Mouse (Mus musculus) neutrophil, adult 5-6 weeks (primary cell): ENCODE measurements around the gene Pcbp3. TPM values are rescaled to one million over a fixed set of nuclear protein-coding genes. Genes with fewer than 3 reads are reported as not detected.
A peak's percentile ranks its signal among the peaks of the same experiment; 100 is the strongest.

Experiments used
- ATAC-seq: fragments of 151-379, 151-347 bp; 2 replicates; pipeline ENCODE4 v1.8.0; 2017; ENCODE audit warnings: mild to moderate bottlenecking, moderate TSS enrichment; ENCODE audit not compliant: insufficient number of reproducible peaks, poor library complexity, low FRiP score, severe bottlenecking; ENCODE audit errors: extremely low read depth
- total RNA-seq: library from RNA; stranded (forward); fragments of 200-1000 nt; gene quantifications from 2 replicates; pipeline ENCODE4 v1.2.3, GENCODE M21; 2017

Gene Pcbp3
- total RNA-seq, 1 experiment from 2014 or later, result 3.3 TPM

GRCm38 (mm10) chr10:76816436-76816835 lies 145.3 kb downstream of the Pcbp3 start:
- ATAC-seq, result no peak

- no peak for ATAC-seq
Observed at GRCm38 (mm10) chr10:76815481-76815880, 146.2 kb downstream of the Pcbp3 start.

- ATAC-seq, result no peak
Observed at GRCm38 (mm10) chr10:76814811-76815210, 146.9 kb downstream of the Pcbp3 start.

GRCm38 (mm10) chr10:76809916-76810660 lies 151.6 kb downstream of the Pcbp3 start:
- no peak for ATAC-seq

- ATAC-seq, result no peak
Observed at GRCm38 (mm10) chr10:76809439-76809838, 152.2 kb downstream of the Pcbp3 start.

GRCm38 (mm10) chr10:76808446-76809400 lies 153.0 kb downstream of the Pcbp3 start:
- no peak for ATAC-seq

- ATAC-seq, result no peak
Observed at GRCm38 (mm10) chr10:76802500-76802885, 159.2 kb downstream of the Pcbp3 start.

- ATAC-seq, result no peak
Observed at GRCm38 (mm10) chr10:76801841-76802499, 159.7 kb downstream of the Pcbp3 start.

- ATAC-seq, result no peak
Observed at GRCm38 (mm10) chr10:76801237-76801641, 160.4 kb downstream of the Pcbp3 start.

- 0 out of 2 replicates have a peak, but pooled peaks have one; percentile 13 for ATAC-seq
Observed at GRCm38 (mm10) chr10:76798751-76799585, 162.7 kb downstream of the Pcbp3 start.

- ATAC-seq, result no peak
Observed at GRCm38 (mm10) chr10:76794102-76794501, 167.6 kb downstream of the Pcbp3 start.

- ATAC-seq, result no peak
Observed at GRCm38 (mm10) chr10:76791475-76791874, 170.2 kb downstream of the Pcbp3 start.

GRCm38 (mm10) chr10:76789885-76790284 lies 171.8 kb downstream of the Pcbp3 start:
- ATAC-seq, result no peak

- ATAC-seq, result no peak
Observed at GRCm38 (mm10) chr10:76785312-76785711, 176.4 kb downstream of the Pcbp3 start.

- no peak for ATAC-seq
Observed at GRCm38 (mm10) chr10:76779225-76779624, 182.5 kb downstream of the Pcbp3 start.

GRCm38 (mm10) chr10:76771624-76772023 lies 190.1 kb downstream of the Pcbp3 start:
- ATAC-seq, result no peak

- ATAC-seq, result no peak
Observed at GRCm38 (mm10) chr10:76771086-76771485, 190.6 kb downstream of the Pcbp3 start.

- no peak for ATAC-seq
Observed at GRCm38 (mm10) chr10:76769581-76769980, 192.1 kb downstream of the Pcbp3 start.

- no peak for ATAC-seq
Observed at GRCm38 (mm10) chr10:76766196-76766595, 195.5 kb downstream of the Pcbp3 start.
